Mouse (Mus musculus): ENCODE results near the gene Snrnp70. TPM values are rescaled to one million over a fixed set of nuclear protein-coding genes. Genes with fewer than 3 reads are reported as not detected.
"Not testable (repeated sequence)": the region's sequence is repeated elsewhere in the genome, so short reads cannot be mapped to it uniquely, and the experiment has no call there.

The Snrnp70 gene
- polyA plus RNA-seq, 1 experiment from 2014 or later = 136 TPM

GRCm38 (mm10) chr7:45365742-45366651 is 29.5 kb downstream of the Snrnp70 start:
- H3K27ac ChIP-seq (replicated peaks) = no peak overlapping the region
- peak overlapping the region; percentile 94 for H3K4me2 ChIP-seq
- H3K27me3 ChIP-seq (replicated peaks) = peaks cover 78% of the 10 kb centered on the region
- H3K9me3 ChIP-seq = no peaks in the 10 kb centered on the region
- peak overlapping the region; percentile 79 for H3K9ac ChIP-seq
- no peak for ATAC-seq (ENCODE audit: extremely low read depth, insufficient number of reproducible peaks, low FRiP score, low TSS enrichment)
- H3K36me3 ChIP-seq = no peaks in the 10 kb centered on the region
- H3K4me3 ChIP-seq = peak overlapping the region; percentile 60
- H3K4me1 ChIP-seq = peaks cover 54% of the 10 kb centered on the region
- 4% methylated on average over 35 of the region's 35 CpGs for WGBS

DNA sequence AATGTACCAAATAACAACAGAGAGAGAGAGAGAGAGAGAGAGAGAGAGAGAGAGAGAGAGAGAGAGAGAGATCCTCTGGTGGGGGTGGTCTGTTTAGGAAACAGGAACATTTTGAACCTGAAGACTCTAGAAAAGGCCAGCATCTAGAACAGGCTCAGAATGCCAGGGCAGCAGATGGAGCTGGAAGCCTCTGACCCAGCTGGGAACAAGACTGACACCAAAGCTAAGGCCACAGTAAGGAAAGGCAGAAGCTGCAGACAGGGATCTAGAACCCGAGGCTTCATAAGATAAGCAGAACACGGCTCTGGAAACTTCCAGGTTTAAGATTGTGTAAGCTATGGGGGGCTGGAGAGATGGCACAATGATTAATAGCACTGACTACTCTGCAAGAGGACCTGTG is 31.6 kb downstream of the Snrnp70 start:
- no peak overlapping the region for H3K4me3 ChIP-seq
- peaks cover 38% of the 10 kb centered on the region for H3K4me1 ChIP-seq
- H3K27ac ChIP-seq (replicated peaks) = no peak overlapping the region
- H3K9me3 ChIP-seq = no peaks in the 10 kb centered on the region
- no peak for ATAC-seq (ENCODE audit: extremely low read depth, insufficient number of reproducible peaks, low FRiP score, low TSS enrichment)
- H3K27me3 ChIP-seq (replicated peaks) = peaks cover 86% of the 10 kb centered on the region
- H3K4me2 ChIP-seq = no peak overlapping the region
- H3K9ac ChIP-seq = no peak overlapping the region
- no peaks in the 10 kb centered on the region for H3K36me3 ChIP-seq
- WGBS = 43% methylated on average over 2 of the region's 2 CpGs

- Histone ChIP-seq H3K9me3 (no peaks in the 10 kb centered on the region), H3K27me3 (replicated peaks) (peaks cover 80% of the 10 kb centered on the region), H3K4me1 (peaks cover 32% of the 10 kb centered on the region), H3K9ac (no peak overlapping the region), H3K36me3 (no peaks in the 10 kb centered on the region), H3K27ac (replicated peaks) (no peak overlapping the region), H3K4me2 (no peak overlapping the region), H3K4me3 (no peak overlapping the region)
- WGBS = 3% methylated on average over 13 of the region's 13 CpGs
- no peak for ATAC-seq (ENCODE audit: extremely low read depth, insufficient number of reproducible peaks, low FRiP score, low TSS enrichment)
Observed at GRCm38 (mm10) chr7:45362801-45363200, 32.7 kb downstream of the Snrnp70 start.

DNA sequence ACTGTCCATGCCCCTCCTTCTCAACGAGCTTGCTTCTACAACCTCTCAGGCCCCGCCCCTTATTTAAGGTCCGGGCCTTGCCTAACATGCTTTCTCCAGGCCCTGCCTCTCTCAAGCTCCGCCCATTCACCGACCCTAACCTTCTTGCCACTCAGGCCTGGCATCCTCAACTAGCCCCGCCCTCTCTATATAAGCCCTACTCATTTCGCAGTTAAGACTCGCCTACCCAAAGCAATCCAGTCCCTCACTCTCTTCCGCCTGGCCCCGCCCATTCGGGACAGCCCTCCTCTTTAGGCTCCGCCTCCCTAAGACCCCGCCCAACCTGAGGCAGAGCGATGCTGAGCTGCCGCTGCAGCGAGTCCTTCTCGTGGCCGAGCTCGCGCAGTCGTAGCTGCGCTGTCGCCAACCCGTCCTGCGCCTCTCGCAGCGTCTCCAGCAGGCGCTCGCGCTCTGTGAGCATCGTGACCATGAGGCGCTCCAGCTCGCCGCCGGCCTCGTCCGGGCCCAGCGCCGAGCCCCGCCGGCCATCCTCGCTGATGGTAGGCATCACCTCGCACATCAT is 34.2 kb downstream of the Snrnp70 start:
- peaks cover 91% of the 10 kb centered on the region for H3K27me3 ChIP-seq (replicated peaks)
- H3K4me1 ChIP-seq = peaks cover 23% of the 10 kb centered on the region
- ATAC-seq (ENCODE audit: extremely low read depth, insufficient number of reproducible peaks, low FRiP score, low TSS enrichment) = peak; percentile 74
- H3K27ac ChIP-seq (replicated peaks) = no peak overlapping the region
- peak overlapping the region; percentile 74 for H3K9ac ChIP-seq
- H3K4me2 ChIP-seq = peak overlapping the region; percentile 77
- peak overlapping the region; percentile 52 for H3K4me3 ChIP-seq
- under 1% methylated on average over 43 of the region's 43 CpGs for WGBS
- no peaks in the 10 kb centered on the region for H3K36me3 ChIP-seq
- H3K9me3 ChIP-seq = no peaks in the 10 kb centered on the region

DNA sequence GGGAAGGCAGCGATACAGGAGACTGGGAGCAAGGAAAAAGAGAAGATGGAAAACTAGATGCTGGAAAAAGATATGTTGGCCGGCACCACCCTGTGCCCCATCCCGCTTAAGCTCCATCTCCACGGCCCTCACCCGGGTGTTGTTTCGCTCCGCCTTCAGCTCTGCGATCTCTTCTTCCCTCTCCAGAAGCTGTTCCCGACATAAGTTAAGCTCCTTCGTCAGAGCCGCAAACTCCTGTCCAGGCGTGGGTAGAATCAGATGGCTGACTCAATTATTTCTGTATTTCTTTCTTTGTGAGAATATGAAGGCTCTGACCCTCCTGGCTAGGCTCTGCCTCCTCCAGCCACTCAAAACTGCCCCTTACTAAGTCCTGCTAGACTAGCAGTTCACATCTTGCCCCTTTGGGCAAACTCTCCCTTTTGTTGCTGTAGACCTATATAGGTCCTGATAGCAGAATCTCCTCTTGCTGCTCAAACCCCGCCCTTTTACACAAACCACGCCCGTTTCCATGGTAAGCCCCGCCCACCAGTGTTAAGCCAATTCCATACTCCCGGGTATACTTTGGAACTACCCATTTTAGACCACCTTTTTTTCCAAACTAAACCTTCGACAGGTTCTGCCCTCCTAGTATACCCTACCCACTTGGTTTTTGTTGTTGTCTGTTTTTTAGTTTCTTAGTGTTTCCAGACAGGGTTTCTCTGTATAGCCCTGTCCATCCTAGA is 35.0 kb downstream of the Snrnp70 start:
- Histone ChIP-seq H3K4me3 (peak overlapping the region; percentile 52), H3K9ac (no peak overlapping the region), H3K36me3 (no peaks in the 10 kb centered on the region), H3K4me1 (peaks cover 16% of the 10 kb centered on the region), H3K27ac (replicated peaks) (no peak overlapping the region), H3K9me3 (no peaks in the 10 kb centered on the region), H3K27me3 (replicated peaks) (peaks cover 91% of the 10 kb centered on the region), H3K4me2 (peak overlapping the region; percentile 77; the same call in 1 of the 2 replicates)
- no peak for ATAC-seq (ENCODE audit: extremely low read depth, insufficient number of reproducible peaks, low FRiP score, low TSS enrichment)
- WGBS = 38% methylated on average over 18 of the region's 18 CpGs

DNA sequence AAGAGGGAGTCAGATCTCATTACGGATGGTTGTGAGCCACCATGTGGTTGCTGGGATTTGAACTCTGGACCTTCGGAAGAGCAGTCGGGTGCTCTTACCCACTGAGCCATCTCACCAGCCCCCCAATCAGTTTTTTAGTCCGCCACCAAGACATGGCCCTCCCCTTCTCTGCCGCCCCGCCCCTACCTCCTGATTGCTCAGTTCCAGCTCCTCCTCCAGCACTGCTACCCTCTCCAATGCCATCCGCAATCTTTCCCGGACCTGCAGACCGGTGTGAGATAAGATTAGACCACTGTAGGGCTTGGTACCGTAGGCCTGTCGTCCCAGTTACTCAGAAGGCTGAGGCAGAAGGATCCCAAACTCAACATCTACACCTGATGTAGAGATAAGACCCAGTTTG is 36.5 kb downstream of the Snrnp70 start:
- H3K9ac ChIP-seq; H3K4me3 ChIP-seq; H3K9me3 ChIP-seq; ATAC-seq (ENCODE audit: extremely low read depth, insufficient number of reproducible peaks, low FRiP score, low TSS enrichment); H3K36me3 ChIP-seq; H3K4me2 ChIP-seq; H3K27ac ChIP-seq (replicated peaks): not testable (repeated sequence)
- peaks cover 90% of the 10 kb centered on the region for H3K27me3 ChIP-seq (replicated peaks)
- 39% methylated on average over 11 of the region's 11 CpGs for WGBS
- H3K4me1 ChIP-seq = peaks cover 16% of the 10 kb centered on the region

DNA sequence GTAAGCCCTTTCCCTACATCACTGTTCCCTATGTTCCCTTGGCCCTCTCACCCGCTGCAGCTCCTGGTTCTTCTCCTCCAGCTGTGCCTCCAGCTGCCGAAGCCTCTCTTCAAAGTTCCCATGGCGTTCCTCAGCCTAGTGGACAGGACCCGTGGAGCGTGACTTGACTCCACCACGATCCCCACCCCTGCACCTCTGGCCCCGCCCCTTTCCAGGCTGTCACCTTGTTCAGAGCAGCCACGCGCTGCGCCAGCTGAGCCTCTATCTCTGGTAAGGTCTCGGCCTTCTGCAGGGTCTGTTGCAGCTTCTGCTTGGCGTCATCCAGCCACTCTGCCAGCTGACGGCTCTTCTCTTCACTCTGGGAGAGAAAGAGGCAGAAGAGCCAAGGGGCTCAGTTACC is 39.5 kb downstream of the Snrnp70 start:
- H3K4me3 ChIP-seq = no peak overlapping the region
- peaks cover 81% of the 10 kb centered on the region for H3K27me3 ChIP-seq (replicated peaks)
- H3K4me2 ChIP-seq = no peak overlapping the region
- H3K9ac ChIP-seq = no peak overlapping the region
- whole genome bisulfite sequencing = 37% methylated on average over 13 of the region's 13 CpGs
- no peaks in the 10 kb centered on the region for H3K36me3 ChIP-seq
- peaks cover 1% of the 10 kb centered on the region; the same call in 1 of the 2 replicates for H3K4me1 ChIP-seq
- H3K9me3 ChIP-seq = no peaks in the 10 kb centered on the region
- no peak for ATAC-seq (ENCODE audit: extremely low read depth, insufficient number of reproducible peaks, low FRiP score, low TSS enrichment)
- no peak overlapping the region for H3K27ac ChIP-seq (replicated peaks)

DNA sequence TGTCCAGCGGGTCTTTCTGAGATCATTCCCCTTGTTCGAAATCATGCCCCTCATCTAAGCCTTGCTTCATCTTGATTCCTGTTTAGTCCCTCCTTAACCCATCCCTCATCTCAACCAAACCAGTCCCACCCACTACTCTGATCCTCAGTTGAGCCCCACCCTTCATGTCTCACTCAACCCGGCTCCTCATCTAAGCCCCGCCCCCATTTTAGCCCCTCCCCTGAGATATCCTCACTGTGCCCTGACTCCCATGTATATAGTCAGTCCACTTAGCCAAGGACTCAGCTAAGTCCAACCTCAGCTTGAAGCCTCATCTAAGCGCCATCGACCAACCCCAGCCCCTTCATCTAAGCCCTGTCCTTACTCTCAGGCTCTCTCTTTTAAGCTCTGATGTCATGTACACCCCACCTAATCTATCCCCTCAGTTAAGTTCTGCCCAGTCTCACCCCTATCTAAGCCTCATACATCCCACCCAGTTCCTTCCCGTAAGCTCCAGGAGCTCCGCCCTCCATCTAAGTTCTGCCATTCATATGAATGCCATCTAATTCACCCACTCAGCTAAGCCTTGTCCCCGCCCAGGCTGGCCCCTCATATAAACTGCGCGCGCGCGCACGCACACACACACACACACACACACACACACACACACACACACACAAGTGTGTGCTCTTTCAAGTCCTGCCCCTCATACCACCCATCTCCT is 40.1 kb downstream of the Snrnp70 start:
- no peak overlapping the region for H3K27ac ChIP-seq (replicated peaks)
- no peaks in the 10 kb centered on the region for H3K9me3 ChIP-seq
- peaks cover 79% of the 10 kb centered on the region for H3K27me3 ChIP-seq (replicated peaks)
- H3K36me3 ChIP-seq = no peaks in the 10 kb centered on the region
- H3K4me1 ChIP-seq = no peaks in the 10 kb centered on the region
- H3K9ac ChIP-seq = no peak overlapping the region
- no peak overlapping the region for H3K4me2 ChIP-seq
- no peak overlapping the region for H3K4me3 ChIP-seq
- no peak; the same call in 1 of the 2 replicates for ATAC-seq (ENCODE audit: extremely low read depth, insufficient number of reproducible peaks, low FRiP score, low TSS enrichment)
- WGBS = 66% methylated on average over 15 of the region's 15 CpGs

- no peaks in the 10 kb centered on the region for H3K4me1 ChIP-seq
- H3K9ac ChIP-seq = no peak overlapping the region
- no peak overlapping the region for H3K4me3 ChIP-seq
- H3K4me2 ChIP-seq = no peak overlapping the region
- ATAC-seq (ENCODE audit: extremely low read depth, insufficient number of reproducible peaks, low FRiP score, low TSS enrichment) = no peak
- no peak overlapping the region for H3K27ac ChIP-seq (replicated peaks)
- 16% methylated on average over 5 of the region's 5 CpGs for WGBS
- peaks cover 66% of the 10 kb centered on the region for H3K27me3 ChIP-seq (replicated peaks)
- H3K36me3 ChIP-seq = no peaks in the 10 kb centered on the region
- no peaks in the 10 kb centered on the region for H3K9me3 ChIP-seq
Observed at GRCm38 (mm10) chr7:45353041-45353440, 42.5 kb downstream of the Snrnp70 start.

- Histone ChIP-seq H3K4me3 (no peak overlapping the region), H3K27ac (replicated peaks) (no peak overlapping the region), H3K4me2 (no peak overlapping the region), H3K4me1 (no peaks in the 10 kb centered on the region), H3K36me3 (no peaks in the 10 kb centered on the region), H3K27me3 (replicated peaks) (peaks cover 20% of the 10 kb centered on the region), H3K9me3 (no peaks in the 10 kb centered on the region), H3K9ac (no peak overlapping the region)
- WGBS = 68% methylated on average over 13 of the region's 13 CpGs
- no peak for ATAC-seq (ENCODE audit: extremely low read depth, insufficient number of reproducible peaks, low FRiP score, low TSS enrichment)
Observed at GRCm38 (mm10) chr7:45346905-45347304, 48.6 kb downstream of the Snrnp70 start.

DNA sequence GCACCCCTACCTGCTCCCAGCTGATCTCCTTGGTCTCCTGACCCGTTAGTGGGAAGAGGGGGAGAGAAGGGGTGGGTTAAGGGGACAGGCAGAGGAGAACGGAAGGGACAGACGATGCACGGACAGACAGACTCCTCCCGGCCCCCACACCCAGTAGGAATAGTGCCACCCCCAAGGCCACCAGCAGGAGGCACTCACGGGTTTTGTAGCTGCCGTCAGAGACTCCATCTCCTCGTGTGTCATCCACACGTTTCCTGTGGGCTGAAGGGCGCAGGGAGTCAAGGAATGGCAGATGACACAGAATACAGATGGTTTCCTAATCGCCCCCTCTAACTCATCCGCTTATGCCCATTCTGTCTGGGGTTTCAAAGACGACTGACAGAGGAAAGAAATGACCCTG is 52.0 kb downstream of the Snrnp70 start:
- Histone ChIP-seq H3K27me3 (replicated peaks) (peaks cover 9% of the 10 kb centered on the region; the same call in 1 of the 2 replicates), H3K9me3 (no peaks in the 10 kb centered on the region), H3K36me3 (no peaks in the 10 kb centered on the region), H3K4me3 (no peak overlapping the region), H3K9ac (no peak overlapping the region), H3K27ac (replicated peaks) (no peak overlapping the region), H3K4me2 (no peak overlapping the region), H3K4me1 (peaks cover 30% of the 10 kb centered on the region)
- ATAC-seq (ENCODE audit: extremely low read depth, insufficient number of reproducible peaks, low FRiP score, low TSS enrichment) = no peak
- WGBS = 17% methylated on average over 13 of the region's 13 CpGs
